ENCODE assay signal across 33 mouse cellular contexts in the genomic region with DNA sequence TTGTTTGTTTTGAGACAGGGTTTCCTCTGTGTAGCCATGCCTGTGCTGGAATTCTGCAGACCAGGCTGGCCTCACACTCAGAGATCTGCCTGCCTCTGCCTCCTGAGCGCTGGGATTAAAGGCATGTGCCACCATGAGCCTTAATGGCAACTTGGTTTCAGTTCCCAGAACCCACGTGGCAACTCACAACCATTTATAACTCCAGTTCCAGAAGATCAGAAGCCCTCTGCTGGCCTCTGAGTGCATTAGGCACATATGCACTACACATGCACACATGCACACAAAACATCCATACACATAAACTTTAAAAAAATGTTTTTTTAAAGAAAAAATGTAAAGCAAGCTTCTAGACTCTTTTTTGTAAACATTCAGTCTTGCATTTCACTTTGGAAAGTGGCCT. TPM values are rescaled to one million over a fixed set of nuclear protein-coding genes. Genes with fewer than 3 reads are reported as not detected.
DNase-seq lines count a peak whose midpoint lies in the region; ATAC-seq and TF ChIP-seq lines count a peak whose summit lies in the region.
"Had no signal": no experiment of that assay in that cellular context is flagged by ENCODE, and none has a peak within 500 bp of the region (broad histone marks: within the 10 kb centered on the region; RNA-seq: fewer than 3 reads in every experiment).

No protein-coding gene starts in this region.

- no peaks in the 10 kb centered on the region for H3K79me3 ChIP-seq in C2C12 (ENCODE audit: low read depth)

- no peak for TF ChIP-seq POLR2A in thymus, adult 2 months (IDR thresholded peaks at IDR 0.05; ENCODE audit: control insufficient read depth, extremely low read depth, insufficient read depth, low read length, poor library complexity)

- H3K36me3 ChIP-seq in midbrain, postnatal 0 days (ENCODE audit: insufficient read depth, low read length), result no peaks in the 10 kb centered on the region
- H3K36me3 ChIP-seq in midbrain, embryonic 10.5 days, result no peaks in the 10 kb centered on the region
- no peaks in the 10 kb centered on the region for H3K36me3 ChIP-seq in C2C12 (ENCODE audit: control insufficient read depth, insufficient read depth)
- no peaks in the 10 kb centered on the region for H3K36me3 ChIP-seq in thymus, adult 2 months (ENCODE audit: control insufficient read depth, insufficient read depth, low read length)
- H3K36me3 ChIP-seq: embryonic facial prominence, embryonic 12.5 days; embryonic facial prominence, embryonic 15.5 days; heart, embryonic 12.5 days; heart, embryonic 15.5 days; hindbrain, embryonic 10.5 days had no signal

- no peak overlapping the region for H3K4me3 ChIP-seq in midbrain, postnatal 0 days (ENCODE audit: low read depth, low read length)
- H3K4me3 ChIP-seq in midbrain, embryonic 10.5 days, result no peak overlapping the region
- no peak overlapping the region for H3K4me3 ChIP-seq in C2C12 (ENCODE audit: insufficient read depth, poor library complexity, severe bottlenecking)
- no peak overlapping the region for H3K4me3 ChIP-seq in thymus, adult 2 months (ENCODE audit: control insufficient read depth, insufficient read depth, low read length)
- H3K4me3 ChIP-seq: embryonic facial prominence, embryonic 12.5 days; embryonic facial prominence, embryonic 15.5 days; gastrocnemius, adult 2 months; heart, embryonic 12.5 days; heart, embryonic 15.5 days; hindbrain, embryonic 10.5 days had no signal

- no peaks in the 10 kb centered on the region for H3K4me1 ChIP-seq in midbrain, postnatal 0 days (ENCODE audit: insufficient read depth, low read length)
- peaks cover 33% of the 10 kb centered on the region for H3K4me1 ChIP-seq in midbrain, embryonic 10.5 days
- peaks cover 45% of the 10 kb centered on the region for H3K4me1 ChIP-seq in thymus, adult 2 months (replicated peaks; ENCODE audit: control insufficient read depth, insufficient read depth, low read length)

- H3K9ac ChIP-seq in midbrain, postnatal 0 days (replicated peaks; ENCODE audit: low read length, poor library complexity, severe bottlenecking), result no peak overlapping the region
- H3K9ac ChIP-seq: embryonic facial prominence, embryonic 12.5 days; embryonic facial prominence, embryonic 15.5 days; forebrain, postnatal 0 days; heart, embryonic 12.5 days; heart, embryonic 15.5 days; hindbrain, embryonic 14.5 days had no signal

- H3K27ac ChIP-seq in midbrain, postnatal 0 days (ENCODE audit: low read depth, low read length), result no peak overlapping the region
- H3K27ac ChIP-seq in midbrain, embryonic 10.5 days (replicated peaks), result no peak overlapping the region
- no peak overlapping the region for H3K27ac ChIP-seq in thymus, adult 2 months (ENCODE audit: control insufficient read depth, insufficient read depth, low read length)
- H3K27ac ChIP-seq: embryonic facial prominence, embryonic 12.5 days; embryonic facial prominence, embryonic 15.5 days; gastrocnemius, adult 2 months; heart, embryonic 15.5 days; hindbrain, embryonic 10.5 days; hindbrain, embryonic 14.5 days had no signal

- 0 out of 2 replicates have a peak, but pooled peaks have one; percentile 9 for TF ChIP-seq CTCF in midbrain, postnatal 0 days (IDR thresholded peaks at IDR 0.05)
- TF ChIP-seq CTCF in C2C12 (IDR thresholded peaks at IDR 0.05; ENCODE audit: control insufficient read depth, insufficient read depth, insufficient read length) (no peak), Patski (IDR thresholded peaks at IDR 0.05) (peak; percentile 21)
- TF ChIP-seq CTCF in thymus, adult 2 months (IDR thresholded peaks at IDR 0.05; ENCODE audit: borderline replicate concordance, control insufficient read depth, extremely low read depth, insufficient read depth, low read length, poor library complexity), result no peak

- no peaks in the 10 kb centered on the region for H3K27me3 ChIP-seq in midbrain, postnatal 0 days (ENCODE audit: insufficient read depth, low read length)
- no peaks in the 10 kb centered on the region for H3K27me3 ChIP-seq in midbrain, embryonic 10.5 days (ENCODE audit: low read depth, poor library complexity, severe bottlenecking)
- no peaks in the 10 kb centered on the region for H3K27me3 ChIP-seq in C2C12 (ENCODE audit: control insufficient read depth, insufficient read depth, insufficient read length)
- no peaks in the 10 kb centered on the region for H3K27me3 ChIP-seq in Patski
- no peaks in the 10 kb centered on the region for H3K27me3 ChIP-seq in thymus, adult 2 months (ENCODE audit: control insufficient read depth, insufficient read depth, low read length)
- H3K27me3 ChIP-seq: embryonic facial prominence, embryonic 15.5 days had no signal

- H3K9me3 ChIP-seq in midbrain, postnatal 0 days (ENCODE audit: low read length), result no peaks in the 10 kb centered on the region
- no peaks in the 10 kb centered on the region for H3K9me3 ChIP-seq in midbrain, embryonic 10.5 days (replicated peaks)
- H3K9me3 ChIP-seq: embryonic facial prominence, embryonic 12.5 days; embryonic facial prominence, embryonic 15.5 days; heart, embryonic 12.5 days; heart, embryonic 15.5 days; hindbrain, embryonic 10.5 days had no signal

- DNase-seq in midbrain, postnatal 0 days (ENCODE audit: low spot score), result no peak
- DNase-seq in midbrain, embryonic 10.5 days (ENCODE audit: low spot score), result no peak
- no peak for DNase-seq in Patski (ENCODE audit: low read depth, low spot score)
- DNase-seq in thymus, adult 2 months, result no peak
- DNase-seq in layer of hippocampus, postnatal 25 days (ENCODE audit: extremely low spot score in 1 of 2, low spot score in 1 of 2), result no peak
- DNase-seq: adrenal gland, adult 2 months; adrenal gland, postnatal 14 days; cerebellum, adult 11 months; cerebellum, adult 2 months; cerebellum, adult 9-11 months; cerebellum, postnatal 25 days; forebrain, postnatal 0 days; gastrocnemius, adult 2 months; gastrocnemius, postnatal 14 days; heart, adult 18-20 months; heart, postnatal 10 days; heart, postnatal 36 days had no signal

- CTCF ChIA-PET in Patski (lab: Charles Lee), result no interaction called here

- POLR2A ChIA-PET in Patski (lab: Charles Lee), result no interaction called here

- no peak overlapping the region for H3K4me2 ChIP-seq in midbrain, postnatal 0 days (ENCODE audit: low read depth, low read length, poor library complexity, severe bottlenecking)
- H3K4me2 ChIP-seq: embryonic facial prominence, embryonic 12.5 days; embryonic facial prominence, embryonic 15.5 days; heart, embryonic 12.5 days; heart, embryonic 15.5 days; hindbrain, embryonic 14.5 days had no signal

- in situ Hi-C loops in Patski (cut with MboI; ENCODE audit: low pct_unique_long_range_greater_than_20kb), result no loop called here

- no peaks in the 10 kb centered on the region for H3K79me2 ChIP-seq in C2C12 (ENCODE audit: control insufficient read depth, insufficient read depth)

- ATAC-seq in midbrain, postnatal 0 days (ENCODE audit: low FRiP score), result no peak
- ATAC-seq in Patski, result no peak
- ATAC-seq: CD4-positive, CD25-positive, alpha-beta regulatory T cell, adult 4 months; forebrain, embryonic 14.5 days; forebrain, postnatal 0 days had no signal

- WGBS in midbrain, postnatal 0 days, result 63% methylated on average over 2 of the region's 2 CpGs
- 57% methylated on average over 2 of the region's 2 CpGs for WGBS in midbrain, embryonic 10.5 days
- 63% methylated on average over 2 of the region's 2 CpGs for WGBS in thymus, adult 2 months

- no peak overlapping the region for H3ac ChIP-seq in C2C12 (ENCODE audit: control insufficient read depth, insufficient read length, low read depth)

TF ChIP-seq in C2C12, 6 proteins besides CTCF, POLR2A, EP300 and RAD21 (continues in another document):
- TF ChIP-seq FOSL1 (IDR thresholded peaks at IDR 0.05; ENCODE audit: insufficient read depth, low read length, poor library complexity, severe bottlenecking), result no peak
- TF ChIP-seq MYOG (IDR thresholded peaks at IDR 0.05; ENCODE audit: control insufficient read depth, extremely low read depth, insufficient read length), result no peak
- no peak for TF ChIP-seq MAX (IDR thresholded peaks at IDR 0.05)

RNA-seq across cellular contexts. Expression of a gene that starts 17.2 kb away (rescaled TPM):
- total RNA-seq in midbrain, postnatal 0 days (2014; rRNA removed), result not detected in 2 replicates
- polyA plus RNA-seq in midbrain, postnatal 0 days (2015; fragmentation: Nextera tagmentation; extraction: Ambion mirVana), result not detected in 2 replicates
- not detected in 2 replicates for polyA plus RNA-seq in midbrain, embryonic 10.5 days (2016; fragmentation: Nextera tagmentation; extraction: Ambion mirVana)
- polyA plus RNA-seq in C2C12 (2012; fragmentation: generic; extraction: Trizol) (not detected), Patski (2021) (not detected)
- polyA plus RNA-seq in thymus, adult 2 months (2012; rRNA removed), result not detected in 2 replicates
- total RNA-seq in layer of hippocampus, postnatal 25 days (2021), result under 1 TPM; 0.07 to 0.16 TPM
- total RNA-seq: adrenal gland, adult 2 months; adrenal gland, postnatal 14 days; adrenal gland, postnatal 4 days; common myeloid progenitor, adult 5-6 weeks; forebrain, postnatal 0 days; gastrocnemius, adult 2 months; gastrocnemius, postnatal 14 days; gastrocnemius, postnatal 4 days; heart, adult 18-20 months; heart, postnatal 10 days; heart, postnatal 36 days had no signal
- polyA plus RNA-seq: adrenal gland, adult 2 months; CD4-positive, CD25-positive, alpha-beta regulatory T cell, adult 4 months; forebrain, embryonic 11.5 days; forebrain, embryonic 14.5 days; forebrain, postnatal 0 days; frontal cortex, adult 2 months; heart, embryonic 12.5 days; heart, embryonic 15.5 days; hindbrain, embryonic 10.5 days; hindbrain, embryonic 14.5 days; intestine, embryonic 14.5 days had no signal

RNA-seq across cellular contexts. Expression of a gene that starts 24.7 kb away (rescaled TPM):
- 57.4 and 66.2 TPM in 2 replicates for total RNA-seq in midbrain, postnatal 0 days (2014; rRNA removed)
- polyA plus RNA-seq in midbrain, postnatal 0 days (2015; fragmentation: Nextera tagmentation; extraction: Ambion mirVana), result 101 and 102 TPM in 2 replicates
- polyA plus RNA-seq in midbrain, embryonic 10.5 days (2016; fragmentation: Nextera tagmentation; extraction: Ambion mirVana), result 139 and 150 TPM in 2 replicates
- polyA plus RNA-seq in C2C12 (2012; fragmentation: generic; extraction: Trizol) (178 TPM), Patski (2021) (91.6 TPM)
- 71.6 and 78.4 TPM in 2 replicates for polyA plus RNA-seq in thymus, adult 2 months (2012; rRNA removed)
- total RNA-seq in layer of hippocampus, postnatal 25 days (2021), result 10 to 100 TPM; 59.5 to 59.7 TPM

RNA-seq across cellular contexts. Expression of a gene that starts 26.9 kb away (rescaled TPM):
- total RNA-seq in midbrain, postnatal 0 days (2014; rRNA removed), result not detected in 2 replicates
- polyA plus RNA-seq in midbrain, postnatal 0 days (2015; fragmentation: Nextera tagmentation; extraction: Ambion mirVana), result not detected in 2 replicates
- 0.47 TPM in 1 of 2 replicates, not detected in the other for polyA plus RNA-seq in midbrain, embryonic 10.5 days (2016; fragmentation: Nextera tagmentation; extraction: Ambion mirVana)
- not detected for polyA plus RNA-seq in C2C12 (2012; fragmentation: generic; extraction: Trizol)
- not detected for polyA plus RNA-seq in Patski (2021)
- polyA plus RNA-seq in thymus, adult 2 months (2012; rRNA removed), result 0.48 TPM in 1 of 2 replicates, not detected in the other
- total RNA-seq in layer of hippocampus, postnatal 25 days (2021), result not detected
- total RNA-seq: adrenal gland, adult 2 months; adrenal gland, postnatal 14 days; adrenal gland, postnatal 4 days; common myeloid progenitor, adult 5-6 weeks; ES-E14; forebrain, postnatal 0 days; gastrocnemius, adult 2 months; gastrocnemius, postnatal 14 days; gastrocnemius, postnatal 4 days; heart, postnatal 36 days had no signal
- polyA plus RNA-seq: adrenal gland, adult 2 months; embryonic facial prominence, embryonic 12.5 days; embryonic facial prominence, embryonic 15.5 days; forebrain, embryonic 14.5 days; forebrain, postnatal 0 days; frontal cortex, adult 2 months; heart, embryonic 12.5 days; heart, embryonic 15.5 days; hindbrain, embryonic 14.5 days had no signal

RNA-seq across cellular contexts. Expression of a gene that starts 39.7 kb away (rescaled TPM):
- total RNA-seq in midbrain, postnatal 0 days (2014; rRNA removed), result not detected in 2 replicates
- not detected in 2 replicates for polyA plus RNA-seq in midbrain, postnatal 0 days (2015; fragmentation: Nextera tagmentation; extraction: Ambion mirVana)
- polyA plus RNA-seq in midbrain, embryonic 10.5 days (2016; fragmentation: Nextera tagmentation; extraction: Ambion mirVana), result not detected in 2 replicates
- polyA plus RNA-seq in C2C12 (2012; fragmentation: generic; extraction: Trizol) (not detected), Patski (2021) (not detected)
- polyA plus RNA-seq in thymus, adult 2 months (2012; rRNA removed), result not detected in 2 replicates
- not detected for total RNA-seq in layer of hippocampus, postnatal 25 days (2021)
- total RNA-seq: adrenal gland, adult 2 months; adrenal gland, postnatal 14 days; adrenal gland, postnatal 4 days; common myeloid progenitor, adult 5-6 weeks; ES-E14; forebrain, postnatal 0 days; gastrocnemius, adult 2 months; gastrocnemius, postnatal 14 days; gastrocnemius, postnatal 4 days; heart, adult 18-20 months; heart, postnatal 10 days; heart, postnatal 36 days had no signal
- polyA plus RNA-seq: adrenal gland, adult 2 months; CD4-positive, CD25-positive, alpha-beta regulatory T cell, adult 4 months; cerebellum, adult 2 months; embryonic facial prominence, embryonic 12.5 days; embryonic facial prominence, embryonic 15.5 days; forebrain, embryonic 11.5 days; forebrain, embryonic 14.5 days; forebrain, postnatal 0 days; frontal cortex, adult 2 months; heart, embryonic 12.5 days; heart, embryonic 15.5 days; hindbrain, embryonic 10.5 days; hindbrain, embryonic 14.5 days; intestine, embryonic 14.5 days had no signal

RNA-seq across cellular contexts. Expression of a gene that starts 57.0 kb away (rescaled TPM):
- not detected in 2 replicates for total RNA-seq in midbrain, postnatal 0 days (2014; rRNA removed)
- polyA plus RNA-seq in midbrain, postnatal 0 days (2015; fragmentation: Nextera tagmentation; extraction: Ambion mirVana), result not detected in 2 replicates
- polyA plus RNA-seq in midbrain, embryonic 10.5 days (2016; fragmentation: Nextera tagmentation; extraction: Ambion mirVana), result not detected in 2 replicates
- polyA plus RNA-seq in C2C12 (2012; fragmentation: generic; extraction: Trizol) (not detected), Patski (2021) (not detected)
- not detected in 2 replicates for polyA plus RNA-seq in thymus, adult 2 months (2012; rRNA removed)
- not detected for total RNA-seq in layer of hippocampus, postnatal 25 days (2021)
- total RNA-seq: adrenal gland, adult 2 months; adrenal gland, postnatal 14 days; adrenal gland, postnatal 4 days; common myeloid progenitor, adult 5-6 weeks; ES-E14; forebrain, postnatal 0 days; gastrocnemius, adult 2 months; gastrocnemius, postnatal 14 days; gastrocnemius, postnatal 4 days; heart, adult 18-20 months; heart, postnatal 10 days; heart, postnatal 36 days had no signal
- polyA plus RNA-seq: adrenal gland, adult 2 months; CD4-positive, CD25-positive, alpha-beta regulatory T cell, adult 4 months; cerebellum, adult 2 months; embryonic facial prominence, embryonic 15.5 days; forebrain, embryonic 11.5 days; forebrain, embryonic 14.5 days; forebrain, postnatal 0 days; heart, embryonic 12.5 days; heart, embryonic 15.5 days; hindbrain, embryonic 10.5 days; hindbrain, embryonic 14.5 days; intestine, embryonic 14.5 days had no signal

Comparison
In these comparisons a context has a peak if more than half of its experiments do, and no peak if none do; other contexts are left out.
1. CTCF ChIP-seq: peak in midbrain, postnatal 0 days (single experiment) and Patski (single experiment); none in C2C12 (single experiment) and thymus, adult 2 months (single experiment).